Mouse (Mus musculus) embryo, embryonic 10.5 days (tissue): ENCODE data around the gene Itpripl2.

ENCODE experiments used
- DNase-seq: peaks from one replicate; pipeline ENCODE4 v3.0.0-alpha.2; 2015; ENCODE audit warnings: low spot score

Itpripl2 gene

GRCm38 (mm10) chr7:118491431-118492147, at the start of gene Itpripl2:
Gene Itpripl2, minus strand, starts transcription at chr7:118491975.
- DNase-seq, result peak; percentile 74

DNA sequence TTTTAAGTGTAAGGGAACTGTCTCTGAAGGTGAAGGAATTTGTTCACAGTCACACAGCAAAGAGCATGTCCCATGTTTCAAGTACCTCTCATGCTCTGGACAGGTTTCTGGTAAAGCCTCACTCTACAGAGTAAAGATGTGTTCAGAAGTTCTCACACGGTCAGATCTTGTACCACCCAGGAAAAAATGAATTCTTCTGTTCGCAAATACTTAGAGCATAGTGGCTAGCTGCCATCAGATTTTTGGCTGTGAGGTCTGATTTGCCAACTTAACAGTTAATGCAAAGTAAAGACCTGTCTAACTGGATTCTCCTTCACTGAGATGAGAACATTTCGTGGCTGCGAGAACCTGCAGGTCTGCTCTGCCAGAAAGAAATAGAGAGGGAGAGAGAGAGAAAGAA, 43.3 kb upstream of the Itpripl2 start:
- DNase-seq, result no peak

GRCm38 (mm10) chr7:118534326-118534725, 42.6 kb upstream of the Itpripl2 start:
- no peak for DNase-seq

DNA sequence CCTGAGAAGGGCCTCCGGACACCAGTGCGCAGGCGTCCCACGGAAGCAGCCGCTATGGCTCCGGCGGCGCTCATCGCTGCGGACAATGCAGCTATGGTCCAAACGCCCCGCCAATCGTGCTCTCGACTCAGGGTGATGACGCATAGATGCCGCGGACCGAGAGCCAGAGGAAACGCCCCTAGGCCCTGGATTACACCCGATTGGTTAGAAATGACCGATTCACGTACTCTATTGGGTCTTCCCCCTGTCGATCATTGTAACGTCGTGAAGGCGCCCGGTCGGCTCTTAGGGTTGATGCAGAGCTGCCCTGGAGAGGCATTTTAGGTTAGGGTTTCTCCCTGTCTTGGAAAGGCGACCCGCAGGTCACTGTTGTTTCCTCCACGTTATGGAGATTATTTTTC, 41.4 kb upstream of the Itpripl2 start, which contains the start of gene Coq7:
Coq7 (minus strand) TSS at position 179 of the 401 bp plus-strand sequence.
- DNase-seq, result peak; percentile 100

DNA sequence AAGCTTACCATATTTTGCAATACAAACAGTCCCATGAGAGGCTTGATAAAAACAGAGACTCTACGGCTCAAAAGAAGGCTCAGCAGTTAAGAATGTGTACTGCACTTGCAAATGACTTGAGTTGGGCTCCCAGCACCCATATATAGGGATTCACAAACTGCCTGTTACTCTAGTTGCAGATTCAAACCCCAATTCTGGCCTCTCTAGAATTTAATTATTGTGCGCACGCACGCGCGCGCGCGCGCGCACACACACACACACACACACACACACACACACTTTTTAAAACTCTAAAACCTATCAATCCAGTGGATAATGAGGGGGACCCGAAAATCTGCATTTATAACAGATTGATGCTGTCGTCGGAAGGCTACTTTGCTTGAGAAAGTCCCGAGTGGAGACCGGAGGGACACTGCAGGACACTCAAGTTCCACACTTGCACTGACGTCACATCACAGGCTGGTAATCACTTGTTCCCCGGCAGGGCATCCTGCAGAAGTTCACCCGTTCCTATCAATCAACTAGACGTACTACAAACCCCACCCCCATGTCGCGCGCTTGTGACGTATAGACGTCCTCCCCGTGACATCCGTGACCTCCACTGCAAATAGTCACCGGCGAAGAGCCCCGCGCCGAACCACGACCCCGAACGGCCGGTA, 40.9 kb upstream of the Itpripl2 start:
- peak; percentile 98 for DNase-seq

DNA sequence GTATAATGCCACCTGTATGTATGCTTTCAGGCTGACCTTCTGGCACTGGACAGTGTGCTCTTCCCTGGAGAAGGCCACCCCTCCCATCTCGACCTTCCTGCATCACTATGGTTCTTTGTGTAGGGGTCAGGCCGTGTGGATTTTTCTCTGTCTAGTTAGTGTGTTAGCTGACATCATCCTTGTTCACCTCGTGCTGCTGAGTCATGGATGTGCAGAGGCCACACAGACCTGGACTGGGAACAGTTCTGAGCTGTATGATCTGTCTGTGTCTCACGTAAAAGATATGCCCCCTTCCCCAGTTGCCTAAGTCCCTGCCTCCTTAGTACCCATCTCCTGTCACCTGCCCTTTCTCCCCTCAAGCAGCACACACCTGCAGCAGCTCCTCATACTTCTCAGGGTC, 35.2 kb upstream of the Itpripl2 start:
- DNase-seq, result no peak

GRCm38 (mm10) chr7:118522077-118522476, 30.3 kb upstream of the Itpripl2 start:
- DNase-seq, result no peak

- DNase-seq, result no peak
Observed at GRCm38 (mm10) chr7:118519661-118520060, 27.9 kb upstream of the Itpripl2 start.

DNA sequence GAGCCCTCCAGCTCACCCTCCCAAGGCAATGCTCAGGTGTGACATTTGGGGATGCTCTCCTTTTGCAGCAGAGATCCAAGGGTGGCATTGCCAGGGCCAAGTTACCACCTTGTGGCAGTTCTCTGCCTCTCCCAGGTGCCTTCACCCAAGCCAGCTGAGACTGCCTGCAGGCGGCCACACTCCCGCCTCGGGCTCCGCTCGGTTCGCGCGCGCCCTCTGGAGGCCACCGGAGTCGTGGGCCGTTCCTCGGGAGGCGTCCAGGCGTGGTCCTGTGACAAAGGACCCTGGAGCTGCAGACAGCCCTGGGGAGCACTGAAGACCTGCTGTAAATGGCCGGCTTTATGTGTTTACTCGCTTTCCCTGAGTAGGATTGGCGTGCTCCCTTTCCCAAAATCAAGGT, 26.9 kb upstream of the Itpripl2 start:
- DNase-seq, result peak; percentile 83

- DNase-seq, result peak; percentile 39
Observed at GRCm38 (mm10) chr7:118517819-118518218, 26.0 kb upstream of the Itpripl2 start.

- DNase-seq, result no peak
Observed at GRCm38 (mm10) chr7:118508556-118508955, 16.8 kb upstream of the Itpripl2 start.

DNA sequence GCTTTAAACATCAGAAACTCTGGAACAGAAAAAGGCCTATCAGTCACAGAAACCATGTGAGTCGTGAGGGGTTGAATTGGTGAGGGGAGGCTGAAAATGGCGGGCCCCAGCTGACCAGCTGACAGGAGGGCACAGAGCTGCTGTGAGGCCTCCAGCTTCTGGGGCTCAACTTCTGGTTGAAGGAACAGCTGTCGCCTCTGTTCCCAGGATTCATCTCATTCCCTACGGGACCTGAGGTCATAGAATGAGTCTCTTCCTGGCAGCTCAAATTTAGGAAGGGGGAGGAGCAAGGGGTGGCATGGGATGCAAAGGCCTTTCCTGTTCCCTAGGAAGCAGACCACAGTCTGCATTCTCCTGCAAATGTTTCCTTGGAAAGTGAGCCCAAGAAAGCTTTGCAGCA, 12.1 kb upstream of the Itpripl2 start:
- DNase-seq, result no peak

DNA sequence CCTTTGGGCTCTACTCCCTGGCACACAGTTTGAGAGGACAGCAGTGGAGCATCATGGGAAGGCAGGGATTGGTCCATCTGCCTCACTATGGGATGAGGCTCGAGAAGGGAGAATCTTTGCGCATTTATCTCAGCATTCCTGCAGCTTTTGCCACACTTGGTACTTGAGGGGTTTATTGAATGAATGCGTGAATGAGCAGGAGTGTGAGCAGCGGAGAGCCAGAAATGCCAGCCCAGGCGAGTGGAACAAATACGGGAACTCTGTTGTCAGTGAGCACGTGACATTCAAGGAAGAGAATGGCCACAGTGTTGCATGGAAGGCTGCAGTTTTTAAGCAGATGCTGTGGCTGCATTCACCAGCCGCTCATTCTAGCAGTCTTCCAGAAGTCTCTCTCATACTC, 10.6 kb upstream of the Itpripl2 start:
- DNase-seq, result no peak

DNA sequence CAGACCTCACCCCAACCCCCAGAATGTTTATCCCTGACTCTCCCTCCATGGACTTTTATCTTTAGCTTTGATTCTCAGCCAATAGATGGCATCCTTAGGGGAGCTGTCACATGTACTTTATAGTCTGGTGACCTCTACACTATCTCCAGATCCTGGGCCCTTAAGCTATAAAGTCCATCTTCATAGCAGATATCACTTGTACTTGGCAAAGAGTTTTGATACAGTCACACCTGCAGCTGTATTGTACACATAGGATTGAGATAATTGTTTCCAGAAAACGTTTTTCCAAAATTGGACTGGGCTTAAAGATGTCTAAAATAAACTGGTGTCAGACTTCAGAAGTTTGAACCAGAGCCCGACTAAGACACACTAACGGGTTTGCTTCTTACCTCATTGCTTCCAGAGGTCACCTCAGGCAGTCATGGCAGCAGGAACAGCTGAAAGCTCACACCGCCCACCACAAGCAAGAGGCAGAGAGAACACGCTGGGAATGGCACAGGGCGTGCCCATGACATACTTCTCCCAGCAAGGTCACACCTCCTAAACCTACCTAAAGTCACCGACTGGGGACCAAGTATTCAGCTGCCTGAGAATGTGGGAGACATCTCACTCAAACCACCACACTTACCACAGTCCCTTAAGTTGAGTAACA, 8.1 kb upstream of the Itpripl2 start:
- DNase-seq, result no peak

DNA sequence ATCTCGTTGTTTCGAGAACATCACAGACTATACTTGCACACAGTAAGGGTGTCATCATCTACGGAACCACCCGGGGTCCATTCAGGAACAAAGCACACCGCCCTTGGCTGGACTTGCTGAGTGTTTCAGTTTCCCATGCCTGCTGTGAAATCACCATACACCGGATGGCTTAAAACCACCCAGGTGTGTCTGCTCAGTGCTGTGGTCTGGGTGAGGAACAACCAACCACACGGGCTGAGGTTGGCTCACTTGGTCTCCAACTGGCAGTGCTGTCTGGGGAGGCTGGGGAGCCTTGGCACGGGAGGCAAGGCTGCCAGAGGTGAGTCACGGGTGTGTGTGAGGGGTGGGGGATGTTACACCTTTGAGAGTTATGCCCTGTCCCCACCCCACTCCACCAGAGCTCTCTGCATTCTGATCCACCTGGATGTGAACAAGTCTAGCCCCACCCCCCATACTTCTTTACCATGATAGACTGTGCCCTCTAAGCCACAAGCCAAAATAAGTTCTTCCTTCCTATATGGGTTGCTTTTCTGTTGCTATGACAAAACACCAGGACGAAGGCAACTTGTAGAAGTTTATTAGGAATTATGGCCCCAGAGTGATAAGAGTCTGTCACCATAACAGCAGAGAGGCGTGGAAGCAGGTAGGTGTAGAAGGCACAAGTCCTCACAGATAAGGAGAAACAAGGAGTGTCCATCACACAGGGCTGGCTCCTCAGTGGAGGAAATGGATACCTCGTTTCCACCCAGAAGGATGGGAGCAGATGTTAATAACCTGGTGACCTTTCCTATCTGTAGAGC, 7.4 kb upstream of the Itpripl2 start:
- no peak for DNase-seq

GRCm38 (mm10) chr7:118494892-118495579, 3.3 kb upstream of the Itpripl2 start:
- no peak for DNase-seq

DNA sequence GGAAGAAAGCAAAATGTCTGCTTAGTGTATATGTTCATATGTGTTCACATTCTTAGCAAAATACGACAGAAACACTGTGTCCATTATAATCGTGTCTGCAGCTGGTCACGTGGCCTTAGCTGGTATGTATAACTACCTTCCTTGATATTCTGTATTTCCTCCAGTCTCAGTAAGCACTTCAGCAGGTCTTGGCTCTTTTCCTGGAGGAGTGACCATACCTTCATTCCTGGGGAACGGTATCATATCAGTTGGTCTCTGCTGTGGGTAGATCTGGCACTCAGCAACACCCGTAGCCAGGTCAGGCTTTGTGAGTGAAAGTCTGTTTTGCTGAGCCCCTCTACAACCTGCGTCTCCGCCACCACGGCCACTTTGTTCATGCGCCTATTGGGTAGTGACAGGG, 2.1 kb upstream of the Itpripl2 start:
- DNase-seq, result no peak

- DNase-seq, result peak; percentile 44
Observed at GRCm38 (mm10) chr7:118490666-118491430, 927 bp downstream of the Itpripl2 start.

DNA sequence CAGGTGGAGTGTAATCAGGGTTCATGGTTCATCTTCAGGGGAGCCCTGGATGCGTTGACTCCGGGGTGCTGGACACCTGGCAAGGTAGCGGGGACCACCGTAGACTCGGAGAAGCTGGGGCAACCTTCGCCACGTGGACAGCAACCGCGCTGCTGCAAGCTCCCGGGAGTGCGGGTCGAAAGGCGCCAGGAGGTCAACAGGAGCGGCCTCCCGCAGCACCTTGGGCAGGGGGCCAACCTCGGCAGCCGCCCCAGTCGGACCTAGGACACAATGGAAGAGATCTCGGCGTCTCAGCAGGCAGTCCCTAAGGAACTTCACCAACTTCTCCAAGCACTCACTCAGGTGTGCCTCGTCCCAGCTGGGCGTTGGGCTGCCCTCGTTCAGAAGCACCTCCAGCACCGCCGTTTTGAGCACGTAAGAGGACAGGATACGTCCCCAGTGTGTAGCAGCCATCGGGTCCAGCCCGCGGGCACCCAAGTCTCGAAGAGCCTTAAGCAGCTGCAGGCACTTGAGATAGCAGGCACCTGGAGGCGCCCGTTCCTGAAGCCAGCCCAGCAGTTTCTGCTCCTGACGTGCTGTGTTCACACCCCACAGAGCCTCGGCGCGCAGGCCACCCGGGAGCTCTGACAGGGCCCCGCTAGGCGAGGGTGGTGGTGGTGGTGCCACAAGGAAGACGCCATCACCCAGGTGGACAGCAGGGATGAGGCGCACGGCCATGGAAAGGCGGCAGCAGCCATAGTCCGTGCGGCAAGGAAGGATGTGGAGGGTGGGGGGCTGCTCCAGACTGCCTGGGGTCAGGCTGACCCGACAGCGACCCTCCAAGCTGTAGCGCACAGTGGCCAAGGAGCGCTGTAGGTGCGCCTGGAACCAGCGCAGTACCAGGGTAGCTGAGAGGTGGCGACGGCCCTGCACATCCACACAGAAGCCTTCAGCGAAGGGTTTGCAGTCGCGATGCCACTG, 1.8 kb downstream of the Itpripl2 start:
- DNase-seq, result no peak
